Mouse (Mus musculus) ES-Bruce4 (cell line): ENCODE results near the gene Cks2.

ENCODE experiments used
- CTCF ChIP-seq: IDR thresholded peaks from one replicate; pipeline ENCODE4 v1.8.1; 2011; ENCODE audit warnings: low read depth, low read length
- EP300 ChIP-seq: IDR thresholded peaks from 2 replicates; pipeline ENCODE4 v1.6.1; 2011; ENCODE audit warnings: low read depth, low read length; ENCODE audit not compliant: insufficient read depth
- POLR2A ChIP-seq: IDR thresholded peaks from one replicate; pipeline ENCODE4 v1.8.1; 2011; ENCODE audit warnings: low read length; ENCODE audit not compliant: insufficient read depth

DNA sequence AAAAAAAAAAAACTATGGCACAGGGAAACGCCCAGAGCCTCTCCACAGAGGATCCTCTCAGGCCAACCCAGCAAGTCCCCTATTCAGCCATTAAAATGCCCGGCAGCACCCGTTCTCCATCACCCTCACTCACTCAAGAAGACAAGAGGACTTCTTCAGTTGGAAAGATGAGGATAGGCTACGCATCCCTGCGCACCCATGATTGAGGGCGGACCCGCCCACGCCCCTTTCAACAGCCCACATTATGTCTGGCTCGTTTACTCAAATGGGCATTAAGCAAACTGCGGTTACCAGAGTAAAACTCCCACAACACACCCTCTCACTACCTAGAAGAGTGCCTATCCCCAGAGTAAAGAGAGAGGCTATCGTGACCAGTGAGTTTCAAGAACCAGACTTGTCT lies 49.6 kb upstream of the Cks2 start:
- TF ChIP-seq POLR2A, result no peak
- TF ChIP-seq CTCF, result no peak
- TF ChIP-seq EP300, result no peak
